Mouse (Mus musculus) liver, adult 2 months (tissue): ENCODE measurements around the gene Slc30a9.

Source experiments
- CTCF ChIP-seq: fragments of 200-500 bp; IDR thresholded peaks from 2 replicates; pipeline ENCODE4 v1.5.1; 2011; ENCODE audit warnings: low read depth, low read length, control low read depth
- POLR2A ChIP-seq: fragments of 200-500 bp; IDR thresholded peaks from 2 replicates; pipeline ENCODE4 v1.6.1; 2011; ENCODE audit warnings: low read length, control low read depth; ENCODE audit not compliant: insufficient read depth; ENCODE audit errors: extremely low read depth

GRCm38 (mm10) chr5:67296171-67296570 lies 10.6 kb upstream of the Slc30a9 start:
- TF ChIP-seq CTCF (no peak), POLR2A (no peak)
